Mouse (Mus musculus): ENCODE measurements around the gene Lpin1.

Lpin1 gene

GRCm38 (mm10) chr12:16618512-16619274, 7.9 kb upstream of the Lpin1 start:
- DNase-seq (ENCODE audit: low read depth), result no peak

GRCm38 (mm10) chr12:16615738-16616137, 5.0 kb upstream of the Lpin1 start:
- no peak for DNase-seq (ENCODE audit: low read depth)

GRCm38 (mm10) chr12:16614556-16614955, 3.8 kb upstream of the Lpin1 start:
- no peak for DNase-seq (ENCODE audit: low read depth)

GRCm38 (mm10) chr12:16605624-16606023, 5.1 kb downstream of the Lpin1 start:
- no peak for DNase-seq (ENCODE audit: low read depth)

GRCm38 (mm10) chr12:16602271-16602670, 8.5 kb downstream of the Lpin1 start:
- no peak for DNase-seq (ENCODE audit: low read depth)

GRCm38 (mm10) chr12:16600374-16600773, 10.4 kb downstream of the Lpin1 start:
- DNase-seq (ENCODE audit: low read depth), result no peak

- DNase-seq (ENCODE audit: low read depth), result no peak
Measured at GRCm38 (mm10) chr12:16599359-16599758, 11.4 kb downstream of the Lpin1 start.

- no peak for DNase-seq (ENCODE audit: low read depth)
Measured at GRCm38 (mm10) chr12:16593761-16594160, 17.0 kb downstream of the Lpin1 start.

GRCm38 (mm10) chr12:16593014-16593413, 17.8 kb downstream of the Lpin1 start:
- no peak for DNase-seq (ENCODE audit: low read depth)

GRCm38 (mm10) chr12:16592451-16592850, 18.3 kb downstream of the Lpin1 start:
- DNase-seq (ENCODE audit: low read depth), result no peak

- DNase-seq (ENCODE audit: low read depth), result peak; percentile 71
Measured at GRCm38 (mm10) chr12:16591453-16592200, 19.1 kb downstream of the Lpin1 start.

- no peak for DNase-seq (ENCODE audit: low read depth)
Measured at GRCm38 (mm10) chr12:16589966-16590365, 20.8 kb downstream of the Lpin1 start.

- DNase-seq (ENCODE audit: low read depth), result peak; percentile 77
Measured at GRCm38 (mm10) chr12:16589204-16589949, 21.4 kb downstream of the Lpin1 start.

- DNase-seq (ENCODE audit: low read depth), result peak; percentile 48
Measured at GRCm38 (mm10) chr12:16588396-16589042, 22.2 kb downstream of the Lpin1 start.

- DNase-seq (ENCODE audit: low read depth), result no peak
Measured at GRCm38 (mm10) chr12:16587767-16588166, 23.0 kb downstream of the Lpin1 start.

GRCm38 (mm10) chr12:16587111-16587510, 23.7 kb downstream of the Lpin1 start:
- no peak for DNase-seq (ENCODE audit: low read depth)

- DNase-seq (ENCODE audit: low read depth), result no peak
Measured at GRCm38 (mm10) chr12:16584964-16585363, 25.8 kb downstream of the Lpin1 start.

GRCm38 (mm10) chr12:16584035-16584682, 26.6 kb downstream of the Lpin1 start:
- DNase-seq (ENCODE audit: low read depth), result no peak

- DNase-seq (ENCODE audit: low read depth), result no peak
Measured at GRCm38 (mm10) chr12:16583313-16583712, 27.5 kb downstream of the Lpin1 start.

- no peak for DNase-seq (ENCODE audit: low read depth)
Measured at GRCm38 (mm10) chr12:16580306-16580705, 30.5 kb downstream of the Lpin1 start.

GRCm38 (mm10) chr12:16577665-16578233, 33.0 kb downstream of the Lpin1 start:
- DNase-seq (ENCODE audit: low read depth), result no peak

Data from c-Kit-positive CD71-positive TER-119-negative erythroid progenitor cells, embryonic 14.5 days (primary cell).